Mouse (Mus musculus): ENCODE measurements around the gene Cyp2c68. TPM values are rescaled to one million over a fixed set of nuclear protein-coding genes. Genes with fewer than 3 reads are reported as not detected.
"Not testable (repeated sequence)": the region's sequence is repeated elsewhere in the genome, so short reads cannot be mapped to it uniquely, and the experiment has no call there.

Cyp2c68 gene
- polyA plus RNA-seq (2015; fragmentation: Nextera tagmentation; extraction: Ambion mirVana): 0.19 and 0.96 TPM in 2 replicates

GRCm38 (mm10) chr19:39740920-39741319 is at the start of gene Cyp2c68:
Cyp2c68 (minus strand) TSS chr19:39741054.
- ATAC-seq (ENCODE audit: borderline replicate concordance, extremely low read depth, low FRiP score, low TSS enrichment): no peak
- Histone ChIP-seq H3K36me3 (no peaks in the 10 kb centered on the region), H3K4me2 (no peak within 1 kb of the TSS), H3K4me1 (no peaks in the 10 kb centered on the region), H3K27ac (no peak within 1 kb of the TSS), H3K4me3 (no peak within 1 kb of the TSS), H3K9ac (no peak within 1 kb of the TSS), H3K9me3 (no peaks in the 10 kb centered on the region), H3K27me3 (no peaks in the 10 kb centered on the region)
- 76% methylated on average over 2 of the region's 2 CpGs for WGBS

- WGBS: 75% methylated on average over 2 of the region's 2 CpGs
- not testable (repeated sequence) for H3K27ac ChIP-seq
These were observed 44.6 kb upstream of the Cyp2c68 start for GRCm38 (mm10) chr19:39785458-39785857.

GRCm38 (mm10) chr19:39745357-39745756 is 4.5 kb upstream of the Cyp2c68 start:
- H3K9me3 ChIP-seq: no peaks in the 10 kb centered on the region
- no peaks in the 10 kb centered on the region for H3K27me3 ChIP-seq
- H3K4me3 ChIP-seq: no peak overlapping the region
- no peak overlapping the region for H3K4me2 ChIP-seq
- H3K36me3 ChIP-seq: no peaks in the 10 kb centered on the region
- ATAC-seq (ENCODE audit: borderline replicate concordance, extremely low read depth, low FRiP score, low TSS enrichment): no peak
- WGBS: 28% methylated on average over 1 of the region's 1 CpGs
- H3K9ac ChIP-seq: no peak overlapping the region
- H3K4me1 ChIP-seq: no peaks in the 10 kb centered on the region
- H3K27ac ChIP-seq: no peak overlapping the region

More at GRCm38 (mm10) chr19:39785458-39785857, 44.6 kb upstream of the Cyp2c68 start:
- ATAC-seq (ENCODE audit: borderline replicate concordance, extremely low read depth, low FRiP score, low TSS enrichment); H3K36me3 ChIP-seq; H3K4me3 ChIP-seq; H3K27me3 ChIP-seq; H3K9me3 ChIP-seq; H3K9ac ChIP-seq; H3K4me1 ChIP-seq; H3K4me2 ChIP-seq: not testable (repeated sequence)

GRCm38 (mm10) chr19:39744361-39744760 is 3.5 kb upstream of the Cyp2c68 start:
- H3K36me3 ChIP-seq, H3K4me2 ChIP-seq: not testable (repeated sequence)

GRCm38 (mm10) chr19:39711116-39711515 is 29.7 kb downstream of the Cyp2c68 start:
- H3K9me3 ChIP-seq; H3K27ac ChIP-seq; H3K4me2 ChIP-seq; ATAC-seq (ENCODE audit: borderline replicate concordance, extremely low read depth, low FRiP score, low TSS enrichment); H3K4me3 ChIP-seq; H3K4me1 ChIP-seq; H3K36me3 ChIP-seq; H3K9ac ChIP-seq; H3K27me3 ChIP-seq: not testable (repeated sequence)
- 73% methylated on average over 2 of the region's 2 CpGs for WGBS

More at GRCm38 (mm10) chr19:39744361-39744760, 3.5 kb upstream of the Cyp2c68 start:
- H3K27ac ChIP-seq; H3K9ac ChIP-seq; H3K9me3 ChIP-seq; H3K27me3 ChIP-seq; H3K4me1 ChIP-seq; ATAC-seq (ENCODE audit: borderline replicate concordance, extremely low read depth, low FRiP score, low TSS enrichment); H3K4me3 ChIP-seq: not testable (repeated sequence)
- WGBS: 58% methylated on average over 1 of the region's 1 CpGs

GRCm38 (mm10) chr19:39665650-39666049 is 75.2 kb downstream of the Cyp2c68 start:
- not testable (repeated sequence) for H3K4me1 ChIP-seq; ATAC-seq (ENCODE audit: borderline replicate concordance, extremely low read depth, low FRiP score, low TSS enrichment); H3K36me3 ChIP-seq; H3K9ac ChIP-seq; H3K9me3 ChIP-seq; H3K27me3 ChIP-seq; H3K4me3 ChIP-seq; H3K4me2 ChIP-seq; H3K27ac ChIP-seq

- no peaks in the 10 kb centered on the region for H3K4me1 ChIP-seq
- no peaks in the 10 kb centered on the region for H3K9me3 ChIP-seq
- no peak overlapping the region for H3K27ac ChIP-seq
- no peak overlapping the region for H3K4me2 ChIP-seq
- H3K27me3 ChIP-seq: no peaks in the 10 kb centered on the region
- H3K36me3 ChIP-seq: no peaks in the 10 kb centered on the region
- no peak overlapping the region for H3K9ac ChIP-seq
- WGBS: 23% methylated on average over 1 of the region's 1 CpGs
- ATAC-seq (ENCODE audit: borderline replicate concordance, extremely low read depth, low FRiP score, low TSS enrichment): no peak
- H3K4me3 ChIP-seq: no peak overlapping the region
These were observed 88.5 kb downstream of the Cyp2c68 start for GRCm38 (mm10) chr19:39652381-39652780.

- no peak for ATAC-seq (ENCODE audit: borderline replicate concordance, extremely low read depth, low FRiP score, low TSS enrichment)
- 90% methylated on average over 1 of the region's 1 CpGs for WGBS
- H3K4me1 ChIP-seq: no peaks in the 10 kb centered on the region
- no peak within 1 kb of the TSS for H3K4me3 ChIP-seq
- no peaks in the 10 kb centered on the region for H3K9me3 ChIP-seq
- H3K4me2 ChIP-seq: no peak within 1 kb of the TSS
- no peaks in the 10 kb centered on the region for H3K27me3 ChIP-seq
- H3K27ac ChIP-seq: no peak within 1 kb of the TSS
- H3K36me3 ChIP-seq: no peaks in the 10 kb centered on the region
- no peak within 1 kb of the TSS for H3K9ac ChIP-seq
These were observed 91.9 kb downstream of the Cyp2c68 start, which contains the start of gene Cyp2c67 for GRCm38 (mm10) chr19:39648938-39649337. Cyp2c67 (minus strand) TSS chr19:39649051.

GRCm38 (mm10) chr19:39647519-39647918 is 93.3 kb downstream of the Cyp2c68 start:
- no peak overlapping the region for H3K4me3 ChIP-seq
- no peaks in the 10 kb centered on the region for H3K4me1 ChIP-seq
- H3K36me3 ChIP-seq: no peaks in the 10 kb centered on the region
- 87% methylated on average over 9 of the region's 9 CpGs for WGBS
- no peaks in the 10 kb centered on the region for H3K9me3 ChIP-seq
- no peak overlapping the region for H3K27ac ChIP-seq
- no peak for ATAC-seq (ENCODE audit: borderline replicate concordance, extremely low read depth, low FRiP score, low TSS enrichment)
- H3K27me3 ChIP-seq: no peaks in the 10 kb centered on the region
- no peak overlapping the region for H3K4me2 ChIP-seq
- H3K9ac ChIP-seq: no peak overlapping the region

- not testable (repeated sequence) for H3K9me3 ChIP-seq; H3K36me3 ChIP-seq; H3K4me3 ChIP-seq; H3K4me1 ChIP-seq; H3K27ac ChIP-seq; H3K9ac ChIP-seq; H3K27me3 ChIP-seq; H3K4me2 ChIP-seq; ATAC-seq (ENCODE audit: borderline replicate concordance, extremely low read depth, low FRiP score, low TSS enrichment)
- WGBS: 81% methylated on average over 7 of the region's 7 CpGs
These were observed 96.3 kb downstream of the Cyp2c68 start for GRCm38 (mm10) chr19:39644551-39644950.

Other genes with a start within 250 kb of the Cyp2c68 start
- gene Cyp2c39, start 230.2 kb downstream of the Cyp2c68 start, polyA plus RNA-seq (2015; fragmentation: Nextera tagmentation; extraction: Ambion mirVana): not detected in 2 replicates
- gene Cyp2c67, start 92.0 kb downstream of the Cyp2c68 start, polyA plus RNA-seq (2015; fragmentation: Nextera tagmentation; extraction: Ambion mirVana): not detected in 2 replicates
- gene Cyp2c40, start 71.8 kb upstream of the Cyp2c68 start, polyA plus RNA-seq (2015; fragmentation: Nextera tagmentation; extraction: Ambion mirVana): not detected in 2 replicates
- not detected in 2 replicates for gene Cyp2c69, start 145.7 kb upstream of the Cyp2c68 start, polyA plus RNA-seq (2015; fragmentation: Nextera tagmentation; extraction: Ambion mirVana)